Mouse (Mus musculus): ENCODE results near the gene Cks2. TPM values are rescaled to one million over a fixed set of nuclear protein-coding genes. Genes with fewer than 3 reads are reported as not detected.

Cks2 gene
- total and polyA plus RNA-seq, 3 experiments: 0.50 to 1.6 (median 1.2) TPM

DNA sequence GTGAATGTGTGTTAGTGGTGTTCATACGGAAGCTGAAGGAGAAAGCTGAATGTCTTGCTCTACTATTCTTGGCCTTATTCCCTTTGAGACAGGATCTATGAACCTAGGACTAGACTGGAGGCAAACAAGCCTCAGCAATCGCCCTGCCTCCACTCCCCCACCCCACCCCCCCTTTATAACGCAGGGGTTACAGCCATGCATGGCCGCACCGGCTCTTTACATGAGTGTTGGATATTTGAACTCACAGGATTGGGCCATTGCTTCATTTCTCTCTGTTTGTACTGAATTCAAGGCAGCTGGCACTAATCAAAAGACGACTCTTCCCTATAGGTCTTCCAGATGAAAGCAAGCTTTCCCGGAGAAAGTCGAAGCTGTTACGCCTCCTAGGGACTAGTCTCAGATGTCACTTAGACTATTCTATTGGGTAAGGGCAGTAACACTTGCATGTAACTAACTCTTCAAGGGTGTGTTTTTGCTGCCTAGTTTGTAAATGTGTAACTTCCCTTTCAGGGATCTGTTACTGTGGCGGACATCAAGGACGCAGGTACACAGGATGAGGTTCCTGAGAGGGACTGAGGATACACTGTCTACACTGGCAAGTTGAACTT lies 2.8 kb upstream of the Cks2 start:
- Histone ChIP-seq H3K9ac (ENCODE audit: low read depth, low read length) (no peak overlapping the region), H3K4me1 (ENCODE audit: control insufficient read depth, insufficient read depth, low read length) (0 out of 2 replicates have a peak, but pooled peaks cover 1% of the 10 kb centered on the region), H3K27me3 (ENCODE audit: control insufficient read depth, insufficient read depth, low read length) (no peaks in the 10 kb centered on the region), H3K79me2 (replicated peaks; ENCODE audit: control insufficient read depth, insufficient read depth, low read length) (no peaks in the 10 kb centered on the region), H3K36me3 (ENCODE audit: control insufficient read depth, insufficient read depth, low read length) (no peaks in the 10 kb centered on the region), H3K27ac (no peak overlapping the region), H3K4me3 (no peak overlapping the region)
- intact Hi-C loops (cut with DNase I): no loop called here
- TF ChIP-seq EP300 (IDR thresholded peaks at IDR 0.05; ENCODE audit: insufficient read depth, low read depth, low read length): no peak
- TF ChIP-seq POLR2A (IDR thresholded peaks at IDR 0.05; ENCODE audit: insufficient read depth, low read depth, low read length): no peak
- no peak for TF ChIP-seq CTCF (IDR thresholded peaks at IDR 0.05)
- no peak for DNase-seq
- WGBS: 42% methylated on average over 11 of the region's 11 CpGs

DNA sequence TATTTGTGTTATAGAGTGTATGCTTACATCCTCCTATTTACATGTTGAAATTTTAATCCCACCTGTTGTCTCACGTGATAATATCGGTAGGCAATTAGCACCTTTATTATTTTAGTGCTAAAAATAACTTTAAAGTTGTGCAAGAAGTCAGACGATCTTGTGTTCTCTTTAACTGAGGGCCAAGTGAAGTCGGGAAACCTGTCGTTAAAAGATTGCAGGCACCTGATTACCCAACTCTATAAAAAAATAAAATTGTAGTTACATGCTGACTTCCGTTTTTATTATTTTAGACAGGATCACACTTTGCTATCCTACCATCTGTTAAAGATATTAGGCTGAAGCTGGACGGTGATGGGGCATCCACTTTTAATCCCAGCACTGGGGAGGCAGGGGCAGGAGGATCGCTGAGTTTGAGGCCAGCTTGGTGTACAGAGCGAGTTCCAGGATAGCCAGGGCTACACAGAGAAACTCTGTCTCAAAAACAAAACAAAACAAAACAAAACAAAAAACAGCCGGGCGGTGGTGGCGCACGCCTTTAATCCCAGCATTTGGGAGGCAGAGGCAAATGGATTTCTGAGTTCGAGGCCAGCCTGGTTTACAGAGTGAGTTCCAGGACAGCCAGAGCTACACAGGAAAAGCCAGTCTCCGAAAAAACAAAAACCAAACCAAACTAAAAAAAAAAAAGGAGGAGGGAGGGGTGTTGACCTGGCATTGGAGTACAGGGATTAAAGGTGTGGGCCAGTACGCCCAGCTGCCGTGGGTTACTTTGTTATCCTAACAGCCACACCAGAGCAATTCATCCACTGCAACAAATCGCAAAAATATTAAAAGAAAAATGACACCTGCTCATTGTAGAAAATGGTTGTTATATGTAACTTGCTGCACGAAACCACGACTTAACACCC lies 856 bp upstream of the Cks2 start:
- no peaks in the 10 kb centered on the region for H3K79me2 ChIP-seq (replicated peaks; ENCODE audit: control insufficient read depth, insufficient read depth, low read length)
- peak overlapping the region; percentile 83 for H3K4me3 ChIP-seq
- H3K36me3 ChIP-seq (ENCODE audit: control insufficient read depth, insufficient read depth, low read length): no peaks in the 10 kb centered on the region
- DNase-seq: no peak
- no peak for TF ChIP-seq CTCF (IDR thresholded peaks at IDR 0.05)
- intact Hi-C loops (cut with DNase I): no loop called here
- peak overlapping the region; percentile 71 for H3K9ac ChIP-seq (ENCODE audit: low read depth, low read length)
- WGBS: 42% methylated on average over 20 of the region's 20 CpGs
- no peaks in the 10 kb centered on the region for H3K27me3 ChIP-seq (ENCODE audit: control insufficient read depth, insufficient read depth, low read length)
- H3K4me1 ChIP-seq (ENCODE audit: control insufficient read depth, insufficient read depth, low read length): 0 out of 2 replicates have a peak, but pooled peaks cover 1% of the 10 kb centered on the region
- peak overlapping the region; percentile 80 for H3K27ac ChIP-seq

DNA sequence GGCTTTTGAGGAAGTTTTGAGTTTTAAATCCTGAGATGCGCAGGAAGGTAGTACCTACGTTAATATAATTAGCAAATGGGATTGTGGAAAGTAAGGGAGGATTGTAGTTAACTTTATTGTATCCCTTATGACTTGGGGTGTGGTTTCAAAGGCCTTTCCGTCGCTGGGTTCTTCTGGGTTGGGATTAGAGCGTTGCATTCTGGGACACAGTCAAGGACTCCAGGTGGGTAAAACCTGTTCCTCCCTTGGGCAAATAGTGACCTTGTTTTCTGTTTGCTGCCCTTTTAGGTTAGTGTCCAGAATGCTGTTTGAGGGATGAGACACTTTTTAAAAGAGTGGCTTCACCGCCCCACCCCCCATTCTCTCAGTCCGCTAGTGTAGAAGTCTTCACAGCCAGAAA lies 840 bp downstream of the Cks2 start:
- H3K27ac ChIP-seq: no peak overlapping the region
- no peaks in the 10 kb centered on the region for H3K79me2 ChIP-seq (replicated peaks; ENCODE audit: control insufficient read depth, insufficient read depth, low read length)
- no peak overlapping the region; the same call in 1 of the 2 replicates for H3K9ac ChIP-seq (ENCODE audit: low read depth, low read length)
- no peak for DNase-seq
- WGBS: 2% methylated on average over 7 of the region's 7 CpGs
- peak overlapping the region; percentile 83 for H3K4me3 ChIP-seq
- TF ChIP-seq EP300 (IDR thresholded peaks at IDR 0.05; ENCODE audit: insufficient read depth, low read depth, low read length) (no peak), CTCF (IDR thresholded peaks at IDR 0.05) (no peak)
- intact Hi-C loops (cut with DNase I): no loop called here
- H3K27me3 ChIP-seq (ENCODE audit: control insufficient read depth, insufficient read depth, low read length): no peaks in the 10 kb centered on the region
- H3K4me1 ChIP-seq (ENCODE audit: control insufficient read depth, insufficient read depth, low read length): 0 out of 2 replicates have a peak, but pooled peaks cover 1% of the 10 kb centered on the region
- H3K36me3 ChIP-seq (ENCODE audit: control insufficient read depth, insufficient read depth, low read length): no peaks in the 10 kb centered on the region

DNA sequence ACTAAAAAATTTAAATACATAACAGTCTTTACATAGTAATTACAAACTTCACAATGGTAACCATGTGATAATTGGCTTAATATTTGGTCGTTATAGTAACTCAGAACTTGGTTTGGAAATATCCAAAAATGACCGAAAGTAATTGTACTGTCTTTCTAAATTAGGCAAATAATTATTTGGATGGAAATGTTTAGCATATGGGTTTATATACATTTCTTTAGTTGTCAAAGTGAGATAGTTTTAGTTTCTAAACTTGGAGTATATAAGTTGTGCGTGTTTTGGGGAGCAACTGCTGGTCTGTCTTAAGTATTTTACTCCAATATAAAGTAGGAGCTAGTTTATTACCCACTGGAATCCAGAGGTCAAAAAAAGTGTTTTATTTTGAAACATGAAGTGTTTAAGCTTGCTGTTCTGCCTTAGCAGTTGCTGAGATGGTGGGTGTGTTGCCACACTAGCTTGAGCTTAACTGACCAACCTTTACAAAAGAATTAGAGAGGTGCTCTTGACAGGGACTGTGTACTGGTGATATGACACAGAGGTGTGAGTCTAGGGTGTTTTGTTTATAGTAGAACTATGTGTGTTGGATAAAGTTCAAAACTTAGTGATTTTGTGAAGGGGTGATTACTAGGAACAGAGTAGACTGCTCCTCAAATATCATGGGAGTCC lies 1.5 kb downstream of the Cks2 start:
- TF ChIP-seq CTCF (IDR thresholded peaks at IDR 0.05) (no peak), POLR2A (IDR thresholded peaks at IDR 0.05; ENCODE audit: insufficient read depth, low read depth, low read length) (no peak), EP300 (IDR thresholded peaks at IDR 0.05; ENCODE audit: insufficient read depth, low read depth, low read length) (no peak)
- WGBS: 9% methylated on average over 3 of the region's 3 CpGs
- intact Hi-C loops (cut with DNase I): no loop called here
- no peak for DNase-seq
- Histone ChIP-seq H3K4me1 (ENCODE audit: control insufficient read depth, insufficient read depth, low read length) (0 out of 2 replicates have a peak, but pooled peaks cover 1% of the 10 kb centered on the region), H3K9ac (ENCODE audit: low read depth, low read length) (no peak overlapping the region), H3K27ac (no peak overlapping the region), H3K4me3 (no peak overlapping the region), H3K27me3 (ENCODE audit: control insufficient read depth, insufficient read depth, low read length) (no peaks in the 10 kb centered on the region), H3K36me3 (ENCODE audit: control insufficient read depth, insufficient read depth, low read length) (no peaks in the 10 kb centered on the region), H3K79me2 (replicated peaks; ENCODE audit: control insufficient read depth, insufficient read depth, low read length) (no peaks in the 10 kb centered on the region)

DNA sequence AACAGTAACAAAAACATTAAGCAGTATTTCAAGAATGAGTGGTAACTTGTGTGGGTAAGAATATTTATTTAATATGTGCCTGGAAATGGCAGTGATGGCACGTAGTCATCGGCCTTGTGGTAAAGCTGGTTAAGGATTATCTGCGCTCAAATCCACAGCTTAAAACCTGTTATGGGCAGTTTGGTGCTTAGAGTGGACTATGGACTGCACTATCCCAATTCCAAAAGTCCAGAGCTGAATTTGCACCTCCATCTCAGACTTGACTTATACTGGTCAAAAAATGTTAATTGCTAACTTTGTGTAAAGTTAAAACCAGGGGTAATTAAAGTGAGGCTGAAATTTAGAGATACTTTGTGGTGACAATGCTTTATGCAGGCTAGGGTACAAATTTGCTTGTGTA lies 2.7 kb downstream of the Cks2 start:
- no peaks in the 10 kb centered on the region for H3K27me3 ChIP-seq (ENCODE audit: control insufficient read depth, insufficient read depth, low read length)
- peaks cover 2% of the 10 kb centered on the region; the same call in 1 of the 2 replicates for H3K79me2 ChIP-seq (replicated peaks; ENCODE audit: control insufficient read depth, insufficient read depth, low read length)
- intact Hi-C loops (cut with DNase I): no loop called here
- WGBS: 88% methylated on average over 3 of the region's 3 CpGs
- no peak for TF ChIP-seq CTCF (IDR thresholded peaks at IDR 0.05)
- no peak for TF ChIP-seq POLR2A (IDR thresholded peaks at IDR 0.05; ENCODE audit: insufficient read depth, low read depth, low read length)
- no peak for TF ChIP-seq EP300 (IDR thresholded peaks at IDR 0.05; ENCODE audit: insufficient read depth, low read depth, low read length)
- no peaks in the 10 kb centered on the region for H3K36me3 ChIP-seq (ENCODE audit: control insufficient read depth, insufficient read depth, low read length)
- no peak overlapping the region for H3K27ac ChIP-seq
- no peak for DNase-seq
- no peak overlapping the region for H3K9ac ChIP-seq (ENCODE audit: low read depth, low read length)
- no peak overlapping the region for H3K4me3 ChIP-seq
- H3K4me1 ChIP-seq (ENCODE audit: control insufficient read depth, insufficient read depth, low read length): peaks cover 2% of the 10 kb centered on the region; the same call in 1 of the 2 replicates
